Mouse (Mus musculus) stomach, embryonic 15.5 days (tissue): Measurements from ENCODE around the gene Eef2k. TPM values are rescaled to one million over a fixed set of nuclear protein-coding genes. Genes with fewer than 3 reads are reported as not detected.
"Not testable (repeated sequence)": the region's sequence is repeated elsewhere in the genome, so short reads cannot be mapped to it uniquely, and the experiment has no call there.

Experiments
- ATAC-seq: fragments of 200-750 bp; cut with Nextera tagmentation; 2 replicates; pipeline ENCODE4 v1.8.0; 2017; ENCODE audit warnings: low read depth, moderate number of reproducible peaks, moderate TSS enrichment; ENCODE audit not compliant: insufficient read depth, low FRiP score
- H3K27ac ChIP-seq: fragments of 300-500 bp; sonication (generic); 2 replicates; pipeline ENCODE4 v1.5.1; 2015; ENCODE audit warnings: mild to moderate bottlenecking, inconsistent platforms
- H3K27me3 ChIP-seq: fragments of 300-500 bp; sonication (generic); replicated peaks from 2 replicates; pipeline ENCODE4 v1.6.1; 2015; ENCODE audit warnings: inconsistent platforms
- H3K36me3 ChIP-seq: fragments of 300-500 bp; sonication (generic); 2 replicates; pipeline ENCODE4 v1.6.1; 2015; ENCODE audit warnings: inconsistent platforms
- H3K4me1 ChIP-seq: fragments of 300-500 bp; sonication (generic); 2 replicates; pipeline ENCODE4 v1.6.1; 2015; ENCODE audit warnings: inconsistent platforms
- H3K4me2 ChIP-seq: fragments of 300-500 bp; sonication (generic); 2 replicates; pipeline ENCODE4 v1.6.1; 2015; ENCODE audit warnings: mild to moderate bottlenecking, inconsistent platforms
- H3K4me3 ChIP-seq: fragments of 300-500 bp; sonication (generic); replicated peaks from 2 replicates; pipeline ENCODE4 v1.5.1; 2015; ENCODE audit warnings: inconsistent platforms
- H3K9ac ChIP-seq: fragments of 300-500 bp; sonication (generic); 2 replicates; pipeline ENCODE4 v1.6.1; 2015; ENCODE audit warnings: inconsistent platforms
- H3K9me3 ChIP-seq: fragments of 300-500 bp; sonication (generic); 2 replicates; pipeline ENCODE4 v1.6.1; 2016; ENCODE audit warnings: inconsistent platforms
- WGBS: fragments of 180-500 bp; shearing (Covaris S2); methylation state at CpG from one replicate; pipeline ENCODE4 v1.1.7; 2015; 5-methylcytosine and 5-hydroxymethylcytosine counted together
- polyA plus RNA-seq: library from polyadenylated mRNA; unstranded; fragments of >200 nt; fragmentation: Nextera tagmentation; extraction: Ambion mirVana; gene quantifications from 2 replicates; pipeline ENCODE4 v1.2.1, GENCODE M21; 2015

Gene Eef2k
- polyA plus RNA-seq, 1 experiment from 2014 or later, result 54.3 TPM

GRCm38 (mm10) chr7:120943936-120944509 lies 101.4 kb downstream of the Eef2k start:
- H3K4me1 ChIP-seq, result no peaks in the 10 kb centered on the region
- H3K9ac ChIP-seq, result no peak overlapping the region
- peaks cover 43% of the 10 kb centered on the region for H3K36me3 ChIP-seq
- WGBS, result 51% methylated on average over 7 of the region's 8 CpGs
- no peak overlapping the region for H3K27ac ChIP-seq
- no peak for ATAC-seq
- no peaks in the 10 kb centered on the region for H3K27me3 ChIP-seq
- no peak overlapping the region for H3K4me3 ChIP-seq
- H3K9me3 ChIP-seq, result no peaks in the 10 kb centered on the region
- no peak overlapping the region for H3K4me2 ChIP-seq

GRCm38 (mm10) chr7:120953591-120953990 lies 111.0 kb downstream of the Eef2k start:
- not testable (repeated sequence) for H3K4me1 ChIP-seq, H3K27me3 ChIP-seq, H3K4me2 ChIP-seq, H3K27ac ChIP-seq, ATAC-seq, H3K4me3 ChIP-seq, H3K9me3 ChIP-seq, H3K9ac ChIP-seq
- 0 out of 2 replicates have a peak, but pooled peaks cover 17% of the 10 kb centered on the region for H3K36me3 ChIP-seq
- WGBS, result 82% methylated on average over 7 of the region's 7 CpGs

Other genes with a start within 250 kb of the Eef2k start
- 197 and 221 TPM in 2 replicates for gene Uqcrc2, start 207.7 kb upstream of the Eef2k start, polyA plus RNA-seq
- 0.28 and 0.44 TPM in 2 replicates for gene Pdzd9, start 172.5 kb upstream of the Eef2k start, polyA plus RNA-seq
- 11.1 and 13.5 TPM in 2 replicates for gene Mosmo, start 165.2 kb upstream of the Eef2k start, polyA plus RNA-seq
- 0.63 and 0.73 TPM in 2 replicates for gene Vwa3a, start 103.5 kb upstream of the Eef2k start, polyA plus RNA-seq
- not detected in 2 replicates for gene Gm5737, start 30.5 kb upstream of the Eef2k start, polyA plus RNA-seq
- gene Polr3e, start 74.9 kb downstream of the Eef2k start, polyA plus RNA-seq, result 34.4 and 36.4 TPM in 2 replicates
- 11.8 and 14.0 TPM in 2 replicates for gene Cdr2, start 139.5 kb downstream of the Eef2k start, polyA plus RNA-seq
- gene Mfsd13b, start 139.7 kb downstream of the Eef2k start, polyA plus RNA-seq, result 0.39 and 0.50 TPM in 2 replicates
- gene Mettl9, start 191.6 kb downstream of the Eef2k start, polyA plus RNA-seq, result 139 and 149 TPM in 2 replicates
- gene Igsf6, start 231.7 kb downstream of the Eef2k start, polyA plus RNA-seq, result 4.4 and 5.4 TPM in 2 replicates
- gene Otoa, start 238.8 kb downstream of the Eef2k start, polyA plus RNA-seq, result 0.09 and 0.23 TPM in 2 replicates